Mouse (Mus musculus) MEL (cell line): ENCODE results near the gene Efhd2.

Experiments
- CTCF ChIP-seq, 3 experiments: IDR thresholded peaks in 2 of 3; conservative IDR thresholded peaks in 1 of 3; 2 replicates each; pipeline ENCODE4 v1.5.1; 2011 to 2012; ENCODE audit warnings: low read length in 3 of 3, low read depth in 2 of 3, mild to moderate bottlenecking in 2 of 3, improper control_type of control experiment in 1 of 3, inconsistent platforms in 1 of 3, mixed read lengths in 1 of 3, moderate library complexity in 1 of 3; ENCODE audit not compliant: control insufficient read depth in 1 of 3, insufficient read depth in 1 of 3, poor library complexity in 1 of 3, severe bottlenecking in 1 of 3
- ELF1 ChIP-seq: IDR thresholded peaks from 2 replicates; pipeline ENCODE4 v1.6.1; 2014; ENCODE audit warnings: low read depth, mild to moderate bottlenecking, inconsistent platforms, low read length, improper control_type of control experiment, moderate library complexity
- EP300 ChIP-seq, 2 experiments: IDR thresholded peaks; 2 replicates each; pipeline ENCODE4 v1.6.1; 2011; ENCODE audit warnings: improper control_type of control experiment in 2 of 2, low read length in 2 of 2, low read depth in 1 of 2, mild to moderate bottlenecking in 1 of 2
- ETS1 ChIP-seq: IDR thresholded peaks from 2 replicates; pipeline ENCODE4 v1.6.1; 2012; ENCODE audit warnings: low read depth, mild to moderate bottlenecking, inconsistent platforms, low read length, improper control_type of control experiment, moderate library complexity
- GATA1 ChIP-seq: IDR thresholded peaks from 2 replicates; pipeline ENCODE4 v1.6.1; 2011; ENCODE audit warnings: low read depth, low read length, improper control_type of control experiment
- POLR2A ChIP-seq, 2 experiments: IDR thresholded peaks; 2 replicates each; pipeline ENCODE4 v1.6.1; 2011 to 2012; ENCODE audit warnings: low read length in 2 of 2, mild to moderate bottlenecking in 2 of 2, control low read depth in 1 of 2, improper control_type of control experiment in 1 of 2, low read depth in 1 of 2, moderate library complexity in 1 of 2; ENCODE audit not compliant: control insufficient read depth in 1 of 2, insufficient read depth in 1 of 2, poor library complexity in 1 of 2
- POLR2AphosphoS5 ChIP-seq: IDR thresholded peaks from 2 replicates; pipeline ENCODE4 v1.6.1; 2012; ENCODE audit warnings: low read depth, borderline replicate concordance, mild to moderate bottlenecking, inconsistent platforms, low read length, moderate library complexity, mixed read lengths

GRCm38 (mm10) chr4:141870666-141871332 is 3.9 kb downstream of the Efhd2 start:
- TF ChIP-seq ETS1 (no peak), EP300 (IDR thresholded peaks at IDR 0.05; ENCODE audit: low read depth in 1 of 2, low read length in 2 of 2) (no peak), CTCF (IDR thresholded peaks at IDR 0.05 in 2 of 3, conservative IDR thresholded peaks at IDR 0.05 in 1 of 3; ENCODE audit: control insufficient read depth in 1 of 3, insufficient read depth in 1 of 3, low read depth in 2 of 3, low read length in 3 of 3, poor library complexity in 1 of 3, severe bottlenecking in 1 of 3) (no peak), GATA1 (no peak), ELF1 (no peak), POLR2A (IDR thresholded peaks at IDR 0.05; ENCODE audit: control insufficient read depth in 1 of 2, insufficient read depth in 1 of 2, low read depth in 1 of 2, low read length in 2 of 2, poor library complexity in 1 of 2) (no peak), POLR2AphosphoS5 (no peak)
